Mouse (Mus musculus): ENCODE measurements around the gene Rpl24. TPM values are rescaled to one million over a fixed set of nuclear protein-coding genes. Genes with fewer than 3 reads are reported as not detected.

The Rpl24 gene
- polyA plus RNA-seq (2015; fragmentation: Nextera tagmentation; extraction: Ambion mirVana), result 484 and 499 TPM in 2 replicates

DNA sequence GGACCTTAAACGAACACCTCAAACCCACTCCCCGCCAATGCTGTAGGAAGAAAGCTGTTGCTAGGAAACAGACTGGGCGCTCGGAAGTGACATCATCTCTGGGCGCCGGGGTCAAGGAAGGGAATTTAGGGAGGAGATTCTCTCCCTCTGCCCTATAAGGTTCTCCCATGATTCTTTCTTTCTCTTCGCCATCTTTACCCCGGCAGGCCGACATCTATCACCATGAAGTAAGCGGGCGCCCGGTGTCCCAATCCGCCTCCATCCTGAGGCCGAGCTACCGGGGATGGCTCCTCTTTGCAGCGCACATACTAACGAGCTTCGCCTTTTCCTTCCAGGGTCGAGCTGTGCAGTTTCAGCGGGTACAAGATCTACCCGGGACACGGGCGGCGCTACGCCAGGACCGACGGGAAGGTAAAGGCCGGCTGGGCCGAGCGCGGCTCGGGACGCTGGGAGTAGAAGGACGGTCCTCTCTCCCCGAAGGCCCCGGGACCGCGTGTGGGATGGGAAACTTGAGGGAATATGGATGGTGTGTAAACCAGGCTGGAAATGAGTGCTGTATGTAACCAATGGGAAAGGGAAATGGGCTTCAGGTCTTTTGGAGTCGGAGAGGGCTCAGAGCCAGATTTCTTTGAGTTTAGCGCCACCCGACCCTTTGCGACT, at the start of gene Rpl24:
Rpl24 (plus strand) TSS at position 64 of the 660 bp plus-strand sequence.
- peaks cover 7% of the 10 kb centered on the region for H3K4me1 ChIP-seq (replicated peaks; ENCODE audit: control insufficient read depth, insufficient read depth, low read length)
- H3K36me3 ChIP-seq (ENCODE audit: control insufficient read depth, insufficient read depth), result peaks cover 16% of the 10 kb centered on the region
- peak within 1 kb of the TSS; percentile 54 for H3K4me3 ChIP-seq (replicated peaks; ENCODE audit: low read length)
- peak within 1 kb of the TSS; percentile 91 for H3K4me2 ChIP-seq (ENCODE audit: low read length)
- no peaks in the 10 kb centered on the region for H3K27me3 ChIP-seq (replicated peaks; ENCODE audit: control insufficient read depth, insufficient read depth, low read length)
- peak; percentile 97 for ATAC-seq
- peak within 1 kb of the TSS; percentile 66 for H3K9ac ChIP-seq (replicated peaks; ENCODE audit: low read depth, low read length)
- H3K9me3 ChIP-seq (ENCODE audit: control insufficient read depth, low read length), result no peaks in the 10 kb centered on the region
- H3K27ac ChIP-seq (ENCODE audit: low read length), result peak within 1 kb of the TSS; percentile 79
- under 1% methylated on average over 42 of the region's 42 CpGs for WGBS

DNA sequence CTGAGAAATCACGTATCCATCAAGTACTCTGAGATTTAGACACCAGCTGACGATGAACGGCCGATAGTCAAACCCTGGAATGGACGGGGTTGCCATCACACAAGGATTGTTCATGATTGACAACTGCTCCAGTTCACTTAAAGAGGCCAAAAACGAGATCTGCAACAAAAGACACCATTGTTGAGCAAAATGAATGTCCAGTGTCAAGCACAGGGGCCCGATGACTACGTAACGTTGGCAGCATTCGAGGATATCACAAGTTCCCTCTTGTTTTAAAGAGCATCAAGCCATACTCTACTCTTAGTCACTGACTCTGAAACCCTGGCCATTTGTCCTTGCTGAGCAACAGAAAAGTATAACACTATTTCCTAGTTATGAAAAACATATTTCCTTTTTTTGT, 44.0 kb upstream of the Rpl24 start:
- H3K9me3 ChIP-seq (ENCODE audit: control insufficient read depth, low read length), result no peaks in the 10 kb centered on the region
- no peak overlapping the region for H3K4me3 ChIP-seq (replicated peaks; ENCODE audit: low read length)
- no peaks in the 10 kb centered on the region for H3K27me3 ChIP-seq (replicated peaks; ENCODE audit: control insufficient read depth, insufficient read depth, low read length)
- ATAC-seq, result no peak
- peaks cover 33% of the 10 kb centered on the region for H3K36me3 ChIP-seq (ENCODE audit: control insufficient read depth, insufficient read depth)
- H3K9ac ChIP-seq (replicated peaks; ENCODE audit: low read depth, low read length), result no peak overlapping the region
- WGBS, result 89% methylated on average over 10 of the region's 10 CpGs
- H3K27ac ChIP-seq (ENCODE audit: low read length), result no peak overlapping the region
- no peaks in the 10 kb centered on the region for H3K4me1 ChIP-seq (replicated peaks; ENCODE audit: control insufficient read depth, insufficient read depth, low read length)
- no peak overlapping the region for H3K4me2 ChIP-seq (ENCODE audit: low read length)

- H3K4me1 ChIP-seq (replicated peaks; ENCODE audit: control insufficient read depth, insufficient read depth, low read length), result no peaks in the 10 kb centered on the region
- no peak overlapping the region for H3K9ac ChIP-seq (replicated peaks; ENCODE audit: low read depth, low read length)
- 95% methylated on average over 4 of the region's 4 CpGs for WGBS
- H3K27me3 ChIP-seq (replicated peaks; ENCODE audit: control insufficient read depth, insufficient read depth, low read length), result no peaks in the 10 kb centered on the region
- no peak overlapping the region for H3K4me3 ChIP-seq (replicated peaks; ENCODE audit: low read length)
- H3K27ac ChIP-seq (ENCODE audit: low read length), result no peak overlapping the region
- ATAC-seq, result no peak
- H3K4me2 ChIP-seq (ENCODE audit: low read length), result no peak overlapping the region
- H3K9me3 ChIP-seq (ENCODE audit: control insufficient read depth, low read length), result no peaks in the 10 kb centered on the region
- peaks cover 26% of the 10 kb centered on the region for H3K36me3 ChIP-seq (ENCODE audit: control insufficient read depth, insufficient read depth)
Observed at GRCm38 (mm10) chr16:55924010-55924409, 42.1 kb upstream of the Rpl24 start.

GRCm38 (mm10) chr16:55933681-55934343, 32.3 kb upstream of the Rpl24 start:
- Histone ChIP-seq H3K4me2 (ENCODE audit: low read length) (peak overlapping the region; percentile 72), H3K27ac (ENCODE audit: low read length) (peak overlapping the region; percentile 72), H3K9ac (replicated peaks; ENCODE audit: low read depth, low read length) (peak overlapping the region; percentile 78), H3K27me3 (replicated peaks; ENCODE audit: control insufficient read depth, insufficient read depth, low read length) (no peaks in the 10 kb centered on the region), H3K9me3 (ENCODE audit: control insufficient read depth, low read length) (no peaks in the 10 kb centered on the region), H3K4me3 (replicated peaks; ENCODE audit: low read length) (peak overlapping the region; percentile 61), H3K4me1 (replicated peaks; ENCODE audit: control insufficient read depth, insufficient read depth, low read length) (peaks cover 6% of the 10 kb centered on the region; the same call in 1 of the 2 replicates), H3K36me3 (ENCODE audit: control insufficient read depth, insufficient read depth) (no peaks in the 10 kb centered on the region)
- peak; percentile 34 for ATAC-seq
- WGBS, result under 1% methylated on average over 32 of the region's 32 CpGs

DNA sequence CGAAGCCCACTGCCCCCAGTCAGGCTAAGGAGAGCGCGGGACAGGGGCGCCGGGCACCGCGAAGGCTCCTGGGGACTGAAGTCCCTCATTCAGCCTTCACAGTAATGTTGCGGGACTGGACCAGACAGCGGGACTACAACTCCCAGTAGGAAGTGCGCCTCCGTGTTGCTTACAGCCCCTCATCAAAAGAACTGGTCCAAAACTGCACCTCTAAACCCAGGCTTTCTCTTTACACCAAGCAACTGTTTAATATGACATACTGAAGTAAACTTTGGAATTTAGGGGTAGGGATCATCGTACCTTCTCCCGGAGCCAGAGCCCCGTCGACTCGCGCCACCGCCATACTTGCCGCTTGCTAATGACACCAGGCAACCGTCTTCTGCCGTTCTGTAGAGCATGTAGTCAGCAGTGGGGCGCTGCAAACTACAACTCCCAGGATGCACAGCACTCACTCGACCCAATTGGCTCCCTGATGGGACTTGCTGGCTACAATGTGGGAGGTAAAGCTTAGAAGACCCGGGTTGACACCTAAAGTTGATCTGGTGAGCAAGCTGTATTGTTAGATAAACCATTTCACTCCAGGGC, 31.5 kb upstream of the Rpl24 start, which contains the start of gene Cep97:
Cep97 (minus strand) TSS at position 403 of the 585 bp plus-strand sequence.
- no peaks in the 10 kb centered on the region for H3K27me3 ChIP-seq (replicated peaks; ENCODE audit: control insufficient read depth, insufficient read depth, low read length)
- no peaks in the 10 kb centered on the region for H3K36me3 ChIP-seq (ENCODE audit: control insufficient read depth, insufficient read depth)
- peak within 1 kb of the TSS; percentile 72 for H3K4me2 ChIP-seq (ENCODE audit: low read length)
- peak within 1 kb of the TSS; percentile 61 for H3K4me3 ChIP-seq (replicated peaks; ENCODE audit: low read length)
- 0% methylated on average over 24 of the region's 24 CpGs for WGBS
- H3K27ac ChIP-seq (ENCODE audit: low read length), result peak within 1 kb of the TSS; percentile 72
- no peaks in the 10 kb centered on the region for H3K9me3 ChIP-seq (ENCODE audit: control insufficient read depth, low read length)
- H3K9ac ChIP-seq (replicated peaks; ENCODE audit: low read depth, low read length), result peak within 1 kb of the TSS; percentile 78
- peak; percentile 99 for ATAC-seq
- peaks cover 6% of the 10 kb centered on the region; the same call in 1 of the 2 replicates for H3K4me1 ChIP-seq (replicated peaks; ENCODE audit: control insufficient read depth, insufficient read depth, low read length)

DNA sequence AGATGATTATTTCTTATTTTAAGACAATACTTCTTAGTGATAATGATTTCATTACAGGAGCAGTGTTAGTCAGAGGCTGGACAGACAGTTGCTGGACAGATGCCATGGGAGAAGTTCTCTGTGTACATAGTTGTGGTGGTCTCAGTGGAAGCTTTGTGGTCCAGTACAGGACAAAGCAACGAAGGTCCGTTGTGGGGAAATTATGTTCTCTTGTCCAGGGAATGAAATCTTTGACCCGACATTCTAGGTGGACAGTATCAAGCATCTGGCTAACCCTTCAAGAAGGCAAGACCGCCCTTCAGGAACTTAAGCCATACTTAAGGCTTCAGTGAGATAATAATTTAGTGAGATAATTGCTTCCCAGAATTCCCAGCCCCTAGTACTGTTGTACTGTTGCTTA, 27.3 kb upstream of the Rpl24 start:
- no peaks in the 10 kb centered on the region for H3K27me3 ChIP-seq (replicated peaks; ENCODE audit: control insufficient read depth, insufficient read depth, low read length)
- H3K36me3 ChIP-seq (ENCODE audit: control insufficient read depth, insufficient read depth), result no peaks in the 10 kb centered on the region
- 83% methylated on average over 4 of the region's 4 CpGs for WGBS
- H3K4me1 ChIP-seq (replicated peaks; ENCODE audit: control insufficient read depth, insufficient read depth, low read length), result peaks cover 2% of the 10 kb centered on the region; the same call in 1 of the 2 replicates
- ATAC-seq, result no peak
- H3K4me3 ChIP-seq (replicated peaks; ENCODE audit: low read length), result no peak overlapping the region
- H3K9ac ChIP-seq (replicated peaks; ENCODE audit: low read depth, low read length), result no peak overlapping the region
- no peak overlapping the region for H3K4me2 ChIP-seq (ENCODE audit: low read length)
- H3K27ac ChIP-seq (ENCODE audit: low read length), result no peak overlapping the region
- no peaks in the 10 kb centered on the region for H3K9me3 ChIP-seq (ENCODE audit: control insufficient read depth, low read length)

DNA sequence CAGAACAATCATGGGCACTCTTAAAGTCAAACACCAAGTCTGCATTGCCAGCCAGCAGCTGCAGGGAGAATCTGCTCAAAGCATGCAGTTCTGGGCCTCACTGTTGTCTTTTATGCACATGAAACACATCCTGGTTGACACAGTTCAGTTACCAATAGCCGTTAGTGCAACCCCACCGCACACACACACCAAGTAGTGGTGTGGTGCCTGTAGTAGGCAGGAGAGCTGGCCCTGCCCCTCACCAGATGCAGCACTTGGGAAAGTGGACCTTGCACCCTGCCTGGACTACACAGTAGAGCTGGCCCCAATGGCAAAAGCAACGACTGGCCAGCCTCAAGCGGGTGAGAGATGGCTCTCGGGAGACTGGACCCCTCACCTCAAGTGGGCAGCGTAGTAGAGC, 26.4 kb upstream of the Rpl24 start:
- Histone ChIP-seq H3K9me3 (ENCODE audit: control insufficient read depth, low read length) (no peaks in the 10 kb centered on the region), H3K27me3 (replicated peaks; ENCODE audit: control insufficient read depth, insufficient read depth, low read length) (no peaks in the 10 kb centered on the region), H3K4me1 (replicated peaks; ENCODE audit: control insufficient read depth, insufficient read depth, low read length) (peaks cover 2% of the 10 kb centered on the region; the same call in 1 of the 2 replicates), H3K36me3 (ENCODE audit: control insufficient read depth, insufficient read depth) (no peaks in the 10 kb centered on the region), H3K4me2 (ENCODE audit: low read length) (no peak overlapping the region), H3K9ac (replicated peaks; ENCODE audit: low read depth, low read length) (no peak overlapping the region), H3K27ac (ENCODE audit: low read length) (no peak overlapping the region), H3K4me3 (replicated peaks; ENCODE audit: low read length) (no peak overlapping the region)
- WGBS, result 80% methylated on average over 6 of the region's 6 CpGs
- no peak for ATAC-seq

DNA sequence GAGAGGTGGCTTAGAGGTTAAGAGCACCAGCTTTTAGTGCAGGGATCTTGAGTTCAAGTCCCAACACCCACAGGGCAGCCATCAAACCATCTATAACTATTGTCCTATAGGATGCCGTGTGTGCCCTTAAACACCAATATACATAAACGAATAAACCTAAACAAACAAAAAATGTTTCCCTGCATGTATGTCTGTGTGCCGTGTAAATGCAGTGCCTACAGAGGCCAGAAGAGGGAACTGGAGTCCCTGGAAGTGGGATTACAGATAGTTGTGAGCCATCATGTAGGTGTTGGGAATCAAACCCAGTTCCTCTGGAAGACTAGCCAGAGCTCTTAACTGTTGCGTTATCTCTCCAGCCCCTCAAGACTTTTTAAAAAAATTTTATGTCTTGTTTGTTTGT, 25.3 kb upstream of the Rpl24 start:
- Histone ChIP-seq H3K4me3 (replicated peaks; ENCODE audit: low read length) (no peak overlapping the region), H3K27ac (ENCODE audit: low read length) (no peak overlapping the region), H3K4me2 (ENCODE audit: low read length) (no peak overlapping the region), H3K9ac (replicated peaks; ENCODE audit: low read depth, low read length) (no peak overlapping the region), H3K27me3 (replicated peaks; ENCODE audit: control insufficient read depth, insufficient read depth, low read length) (no peaks in the 10 kb centered on the region), H3K4me1 (replicated peaks; ENCODE audit: control insufficient read depth, insufficient read depth, low read length) (no peaks in the 10 kb centered on the region), H3K36me3 (ENCODE audit: control insufficient read depth, insufficient read depth) (no peaks in the 10 kb centered on the region), H3K9me3 (ENCODE audit: control insufficient read depth, low read length) (no peaks in the 10 kb centered on the region)
- 94% methylated on average over 4 of the region's 4 CpGs for WGBS
- no peak for ATAC-seq

DNA sequence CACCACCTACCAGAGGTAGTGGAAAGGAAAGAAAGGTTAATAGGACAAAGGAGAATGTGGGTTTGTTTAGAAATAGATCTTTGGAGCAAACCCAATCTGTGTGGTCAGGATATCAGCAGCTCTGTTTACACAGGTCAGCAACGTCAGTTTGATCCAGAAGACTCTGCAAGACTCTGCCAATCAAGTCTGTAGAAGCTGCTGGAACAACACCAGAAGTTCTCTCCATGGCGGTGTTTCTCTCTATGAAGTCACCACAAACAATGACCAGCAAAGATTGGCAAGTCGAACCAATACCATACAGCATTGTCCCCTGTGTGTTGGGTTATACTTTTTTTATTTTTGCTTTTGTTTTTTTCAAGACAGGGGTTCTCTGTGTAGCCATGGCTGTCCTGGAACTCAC, 18.8 kb upstream of the Rpl24 start:
- Histone ChIP-seq H3K9ac (replicated peaks; ENCODE audit: low read depth, low read length) (no peak overlapping the region), H3K9me3 (ENCODE audit: control insufficient read depth, low read length) (no peaks in the 10 kb centered on the region), H3K4me3 (replicated peaks; ENCODE audit: low read length) (no peak overlapping the region), H3K27ac (ENCODE audit: low read length) (no peak overlapping the region), H3K4me1 (replicated peaks; ENCODE audit: control insufficient read depth, insufficient read depth, low read length) (no peaks in the 10 kb centered on the region), H3K36me3 (ENCODE audit: control insufficient read depth, insufficient read depth) (no peaks in the 10 kb centered on the region), H3K4me2 (ENCODE audit: low read length) (no peak overlapping the region), H3K27me3 (replicated peaks; ENCODE audit: control insufficient read depth, insufficient read depth, low read length) (no peaks in the 10 kb centered on the region)
- 80% methylated on average over 3 of the region's 3 CpGs for WGBS
- ATAC-seq, result no peak

Data from forebrain, embryonic 16.5 days (tissue).